Comparison of ENCODE assay signal across 9 mouse cellular contexts in genomic region chr17:36205456-36205855, GRCm38 (mm10). TPM values are rescaled to one million over a fixed set of nuclear protein-coding genes. Genes with fewer than 3 reads are reported as not detected.
DNase-seq lines count a peak whose midpoint lies in the region; ATAC-seq and TF ChIP-seq lines count a peak whose summit lies in the region.
"Had no signal": no experiment of that assay in that cellular context is flagged by ENCODE, and none has a peak within 500 bp of the region (broad histone marks: within the 10 kb centered on the region; RNA-seq: fewer than 3 reads in every experiment).

No protein-coding gene starts in this region.

- no peak for TF ChIP-seq CTCF in layer of hippocampus, adult 2 months (conservative IDR thresholded peaks at IDR 0.05)
- TF ChIP-seq CTCF in embryonic fibroblast, embryonic 13.5 days (IDR thresholded peaks at IDR 0.05; ENCODE audit: borderline replicate concordance, insufficient read depth, low read length) = no peak

- peak overlapping the region; percentile 75 for H3K4me2 ChIP-seq in hindbrain, embryonic 16.5 days (ENCODE audit: low read length)
- H3K4me2 ChIP-seq in liver, embryonic 13.5 days = peak overlapping the region; percentile 62

- ATAC-seq in hindbrain, embryonic 16.5 days = no peak
- no peak for ATAC-seq in liver, embryonic 13.5 days (ENCODE audit: low read depth)
- ATAC-seq in monocyte, adult 5-6 weeks (replicated peaks; ENCODE audit: insufficient number of reproducible peaks, low FRiP score, low TSS enrichment, poor library complexity, severe bottlenecking) = peak; percentile 78
- ATAC-seq: Patski had no signal

- 1% methylated on average over 15 of the region's 15 CpGs for WGBS in hindbrain, embryonic 16.5 days
- under 1% methylated on average over 15 of the region's 15 CpGs for WGBS in liver, embryonic 13.5 days (ENCODE audit: insufficient replicate concordance)

- no peak for TF ChIP-seq POLR2A in embryonic fibroblast, embryonic 13.5 days (IDR thresholded peaks at IDR 0.05; ENCODE audit: low read depth, low read length)

- peaks cover 16% of the 10 kb centered on the region for H3K27me3 ChIP-seq in hindbrain, embryonic 16.5 days (replicated peaks; ENCODE audit: control insufficient read depth, insufficient read depth, low read length)
- H3K27me3 ChIP-seq in liver, embryonic 13.5 days = peaks cover 73% of the 10 kb centered on the region
- H3K27me3 ChIP-seq: Patski had no signal

- no peaks in the 10 kb centered on the region for H3K4me1 ChIP-seq in embryonic fibroblast, embryonic 13.5 days (ENCODE audit: control insufficient read depth, insufficient read depth, low read length)
- H3K4me1 ChIP-seq in hindbrain, embryonic 16.5 days (ENCODE audit: control insufficient read depth, insufficient read depth, low read depth, low read length) = peaks cover 8% of the 10 kb centered on the region
- H3K4me1 ChIP-seq in liver, embryonic 13.5 days (replicated peaks) = no peaks in the 10 kb centered on the region

- no peak overlapping the region for H3K9ac ChIP-seq in hindbrain, embryonic 16.5 days (ENCODE audit: low read depth, low read length)
- no peak overlapping the region for H3K9ac ChIP-seq in liver, embryonic 13.5 days

- no peaks in the 10 kb centered on the region for H3K9me3 ChIP-seq in hindbrain, embryonic 16.5 days (ENCODE audit: control insufficient read depth, low read length)
- H3K9me3 ChIP-seq in liver, embryonic 13.5 days (replicated peaks) = no peaks in the 10 kb centered on the region

- H3K36me3 ChIP-seq in hindbrain, embryonic 16.5 days (ENCODE audit: control insufficient read depth, insufficient read depth, low read length) = no peaks in the 10 kb centered on the region
- H3K36me3 ChIP-seq in liver, embryonic 13.5 days = no peaks in the 10 kb centered on the region

- no peak overlapping the region for H3K27ac ChIP-seq in layer of hippocampus, adult 2 months
- no peak overlapping the region for H3K27ac ChIP-seq in embryonic fibroblast, embryonic 13.5 days (ENCODE audit: insufficient read depth, low read length)
- H3K27ac ChIP-seq in hindbrain, embryonic 16.5 days (ENCODE audit: low read depth, low read length) = no peak overlapping the region
- H3K27ac ChIP-seq in liver, embryonic 13.5 days = no peak overlapping the region

- H3K4me3 ChIP-seq in layer of hippocampus, adult 2 months = peak overlapping the region; percentile 47
- peak overlapping the region; percentile 40 for H3K4me3 ChIP-seq in embryonic fibroblast, embryonic 13.5 days (ENCODE audit: insufficient read depth, low read length)
- peak overlapping the region; percentile 40 for H3K4me3 ChIP-seq in hindbrain, embryonic 16.5 days (ENCODE audit: low read length)
- H3K4me3 ChIP-seq in liver, embryonic 13.5 days (replicated peaks) = peak overlapping the region; percentile 46

- no peak for DNase-seq in layer of hippocampus, adult 2 months (ENCODE audit: low spot score in 2 of 2)
- DNase-seq in layer of hippocampus, adult 9-10 months (ENCODE audit: low spot score) = no peak
- DNase-seq in liver, embryonic 13.5 days = no peak
- DNase-seq in frontal cortex, postnatal 25 days (ENCODE audit: low spot score in 2 of 2) = no peak
- no peak for DNase-seq in testis, postnatal 10 days (ENCODE audit: low spot score)

RNA-seq across cellular contexts. Expression of gene H2-T3, which starts 15.4 kb away (rescaled TPM):
- total RNA-seq in layer of hippocampus, adult 2 months (2021) = not detected
- not detected in 2 replicates for polyA plus RNA-seq in embryonic fibroblast, embryonic 13.5 days (2011; ENCODE audit: insufficient read length, low read depth, missing spikeins)
- polyA plus RNA-seq in hindbrain, embryonic 16.5 days (2015; fragmentation: Nextera tagmentation; extraction: Ambion mirVana) = not detected in 2 replicates
- not detected in 2 replicates for polyA plus RNA-seq in liver, embryonic 13.5 days (2015; fragmentation: Nextera tagmentation; extraction: Ambion mirVana)
- not detected in 3 replicates for total RNA-seq in monocyte, adult 5-6 weeks (2017)
- polyA plus RNA-seq: Patski had no signal

RNA-seq across cellular contexts. Expression of gene Gm8909, which starts 37.1 kb away (rescaled TPM):
- not detected for total RNA-seq in layer of hippocampus, adult 2 months (2021)
- polyA plus RNA-seq in embryonic fibroblast, embryonic 13.5 days (2011; ENCODE audit: insufficient read length, low read depth, missing spikeins) = not detected in 2 replicates
- not detected in 2 replicates for polyA plus RNA-seq in hindbrain, embryonic 16.5 days (2015; fragmentation: Nextera tagmentation; extraction: Ambion mirVana)
- not detected in 2 replicates for polyA plus RNA-seq in liver, embryonic 13.5 days (2015; fragmentation: Nextera tagmentation; extraction: Ambion mirVana)
- 3.5 TPM in 1 of 3 replicates, not detected in the others for total RNA-seq in monocyte, adult 5-6 weeks (2017)
- polyA plus RNA-seq: Patski had no signal

RNA-seq across cellular contexts. Expression of gene Rpp21, which starts 52.4 kb away (rescaled TPM):
- total RNA-seq in layer of hippocampus, adult 2 months (2021) = 10 to 100 TPM; 43.6 to 44.1 TPM
- polyA plus RNA-seq in embryonic fibroblast, embryonic 13.5 days (2011; ENCODE audit: insufficient read length, low read depth, missing spikeins) = 19.5 and 20.3 TPM in 2 replicates
- polyA plus RNA-seq in hindbrain, embryonic 16.5 days (2015; fragmentation: Nextera tagmentation; extraction: Ambion mirVana) = 117 and 131 TPM in 2 replicates
- 60.0 and 75.1 TPM in 2 replicates for polyA plus RNA-seq in liver, embryonic 13.5 days (2015; fragmentation: Nextera tagmentation; extraction: Ambion mirVana)
- total RNA-seq in monocyte, adult 5-6 weeks (2017) = 51.0 to 53.1 TPM (median 52.6 TPM) in 3 replicates
